Mouse (Mus musculus) gastrocnemius, postnatal 4 days (tissue): Measurements from ENCODE around the gene Brsk1. TPM values are rescaled to one million over a fixed set of nuclear protein-coding genes. Genes with fewer than 3 reads are reported as not detected.

Source experiments
- DNase-seq, 2 experiments: peaks; one replicate each; pipeline ENCODE4 v3.0.0; 2021 to 2022; ENCODE audit warnings: low spot score in 2 of 2, mixed read lengths in 2 of 2
- total RNA-seq, 2 experiments: library from RNA; stranded (reverse); gene quantifications; 2 replicates each; pipeline ENCODE4 v1.2.3; 2021

Gene Brsk1
- total RNA-seq, 2 experiments from 2014 or later, result 6.7 to 7.3 TPM

DNA sequence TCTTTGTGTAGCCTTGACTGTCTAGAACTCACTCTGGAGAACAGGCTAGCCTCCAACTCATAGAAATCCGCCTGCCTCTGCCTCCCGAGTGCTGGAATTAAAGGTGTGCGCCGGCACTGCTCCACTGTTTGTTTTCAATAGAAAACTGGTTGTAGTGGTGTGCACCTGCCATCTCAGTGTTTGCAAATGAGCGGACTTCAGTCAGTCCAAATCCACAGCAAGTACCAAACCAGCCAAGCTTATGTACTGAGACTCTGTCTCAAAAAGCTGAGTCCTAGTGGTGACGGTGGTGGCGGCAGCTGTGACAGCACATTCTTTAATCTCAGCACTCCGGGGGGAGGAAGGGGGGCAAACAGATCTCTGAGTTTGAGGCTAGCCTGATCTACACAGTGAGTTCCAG, 21.9 kb upstream of the Brsk1 start:
- DNase-seq, result no peak

DNA sequence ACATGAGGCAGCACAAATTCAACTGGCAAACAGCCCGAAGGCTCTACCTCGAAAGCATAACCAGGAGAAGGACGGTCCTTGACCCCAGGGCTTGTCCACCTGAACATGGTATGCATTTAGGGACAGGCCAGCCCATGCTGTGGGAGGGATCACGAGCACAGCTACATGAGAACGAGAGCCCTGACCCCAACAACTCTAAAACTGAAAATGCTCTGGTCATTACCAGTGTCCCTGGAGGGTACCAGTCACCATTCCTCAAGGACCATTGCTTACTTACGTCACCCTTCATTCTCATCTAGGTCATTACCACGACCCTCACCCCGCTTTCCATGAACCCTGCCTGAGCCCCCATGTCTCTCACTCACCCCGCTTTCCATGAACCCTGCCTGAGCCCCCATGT, 21.2 kb upstream of the Brsk1 start:
- DNase-seq, result no peak

DNA sequence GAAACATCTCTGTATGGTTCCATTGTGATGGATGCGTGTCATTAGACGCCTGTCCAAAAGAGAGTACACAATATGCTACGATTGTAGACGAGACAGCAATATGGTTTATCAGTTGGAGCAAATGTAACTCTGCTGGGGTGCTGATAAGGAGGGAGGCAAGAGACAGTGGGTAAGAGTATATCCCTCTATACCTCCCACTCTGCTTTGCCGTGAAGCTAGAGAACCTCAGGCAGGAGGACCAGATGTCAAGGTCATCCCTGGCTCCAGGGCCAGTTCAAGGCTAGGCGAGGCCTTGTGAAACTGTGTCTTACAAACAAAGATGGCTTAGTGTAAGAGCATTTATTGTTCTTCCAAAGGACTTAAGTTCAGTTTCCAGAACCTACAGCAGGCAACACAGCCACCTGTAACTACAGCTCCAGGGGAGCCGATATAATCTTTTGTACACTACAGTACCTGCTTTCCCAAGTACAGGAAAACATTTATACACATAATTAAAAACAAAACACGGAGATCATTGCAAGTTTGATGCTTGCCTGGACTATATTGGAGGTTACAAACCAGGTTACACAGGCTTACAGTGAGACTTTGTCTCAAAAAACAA, 19.6 kb upstream of the Brsk1 start:
- DNase-seq, result no peak

GRCm38 (mm10) chr7:4671956-4672355, 18.4 kb upstream of the Brsk1 start:
- DNase-seq, result no peak

GRCm38 (mm10) chr7:4674114-4674731, 16.2 kb upstream of the Brsk1 start:
- DNase-seq, result no peak

GRCm38 (mm10) chr7:4675200-4675599, 15.2 kb upstream of the Brsk1 start:
- DNase-seq, result no peak

GRCm38 (mm10) chr7:4683307-4683706, 7.1 kb upstream of the Brsk1 start:
- no peak for DNase-seq

GRCm38 (mm10) chr7:4684203-4684602, 6.2 kb upstream of the Brsk1 start:
- DNase-seq, result no peak

- DNase-seq, result peak; percentile 69 to 84
These were observed 5.6 kb upstream of the Brsk1 start, which contains the start of gene Hspbp1 for GRCm38 (mm10) chr7:4684632-4685417. TSS of gene Hspbp1 (minus strand) at chr7:4685068.

- no peak for DNase-seq
These were observed 698 bp downstream of the Brsk1 start for GRCm38 (mm10) chr7:4690951-4691653.

GRCm38 (mm10) chr7:4693004-4693403, 2.6 kb downstream of the Brsk1 start:
- DNase-seq, result no peak

GRCm38 (mm10) chr7:4702334-4702733, 11.9 kb downstream of the Brsk1 start:
- DNase-seq, result no peak

- no peak for DNase-seq
These were observed 12.8 kb downstream of the Brsk1 start for GRCm38 (mm10) chr7:4703195-4703594.

- peak in 1 of 2 experiments; percentile 44 for DNase-seq
These were observed 14.7 kb downstream of the Brsk1 start for GRCm38 (mm10) chr7:4705098-4705497.

DNA sequence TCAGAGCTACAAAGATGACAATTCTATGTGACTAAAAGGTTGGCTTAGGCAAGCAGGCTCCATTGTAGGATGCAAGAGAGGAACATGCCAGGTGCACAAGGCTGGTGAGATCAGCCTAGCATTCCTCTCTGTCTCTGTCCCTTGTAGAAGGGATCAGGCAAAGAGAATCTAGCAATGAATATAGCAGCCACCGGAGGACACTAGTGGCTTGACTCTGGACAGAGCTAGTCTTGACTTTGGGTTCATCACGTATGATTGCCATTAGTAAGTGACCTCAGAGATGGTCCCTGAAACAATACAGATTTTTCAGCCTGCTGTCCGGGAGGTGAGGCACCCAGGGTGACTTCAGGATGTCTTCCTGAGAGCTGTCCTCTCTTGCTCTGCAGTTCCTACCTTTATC, 22.2 kb downstream of the Brsk1 start:
- DNase-seq, result no peak

DNA sequence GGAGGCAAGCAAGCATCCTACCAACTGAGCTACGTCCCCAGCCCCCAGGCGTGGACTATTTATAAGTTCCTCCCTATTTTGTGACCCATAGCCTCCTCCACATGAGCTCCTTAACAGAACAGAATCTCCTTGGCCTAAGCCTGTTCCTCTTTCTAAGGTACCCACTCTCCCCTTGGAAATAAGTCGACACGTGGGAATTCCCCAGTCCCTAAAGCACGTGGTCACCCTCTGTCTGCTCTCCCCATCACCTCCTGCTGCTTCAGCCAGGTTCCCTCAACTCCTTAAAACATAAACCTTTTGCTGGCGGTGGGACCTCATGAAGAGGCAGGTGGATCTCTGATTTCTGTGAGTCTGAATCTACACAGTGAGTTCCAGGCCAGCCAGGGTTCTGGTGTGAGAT, 26.6 kb downstream of the Brsk1 start:
- no peak for DNase-seq

DNA sequence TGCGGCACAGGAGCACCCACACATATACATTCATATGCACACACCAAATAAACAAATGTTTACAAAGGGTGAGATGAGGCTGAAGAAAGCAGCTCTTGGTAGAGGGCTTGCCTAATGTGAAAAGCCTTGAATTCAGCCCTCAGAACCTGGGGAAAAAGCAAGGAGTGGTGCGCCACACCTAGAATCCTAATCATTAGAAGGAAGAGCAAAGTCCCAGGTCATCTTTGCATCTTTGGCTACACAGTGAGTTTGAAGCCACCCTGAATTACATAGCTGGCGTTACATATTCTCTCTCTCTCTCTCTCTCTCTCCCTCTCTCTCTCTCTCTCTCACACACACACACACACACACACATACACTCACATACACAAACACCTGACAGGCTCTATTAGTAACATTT, 28.9 kb downstream of the Brsk1 start:
- DNase-seq, result no peak

- DNase-seq, result no peak
These were observed 33.1 kb downstream of the Brsk1 start for GRCm38 (mm10) chr7:4723508-4723907.

DNA sequence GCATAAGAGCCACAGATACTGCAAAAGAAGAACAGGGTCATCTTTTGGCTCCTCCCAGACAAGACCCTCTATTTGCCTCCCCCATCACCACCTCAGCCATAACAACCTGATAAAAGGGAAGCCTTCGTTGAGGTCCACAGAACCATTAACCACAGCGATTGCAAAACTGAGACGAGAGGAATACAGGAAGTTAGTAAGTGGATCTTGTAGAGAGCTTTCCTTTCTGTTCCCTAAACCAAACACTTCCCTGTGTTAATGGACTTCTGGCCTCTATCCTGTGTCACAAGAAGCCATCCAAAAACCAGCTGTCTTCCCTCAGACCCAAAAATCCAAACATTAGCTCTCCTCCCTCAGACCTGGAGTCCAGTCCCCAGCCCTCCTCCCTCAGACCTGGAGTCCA, 34.0 kb downstream of the Brsk1 start:
- no peak for DNase-seq

GRCm38 (mm10) chr7:4725169-4725568, 34.8 kb downstream of the Brsk1 start, which contains the start of gene Tmem150b:
TSS of gene Tmem150b (minus strand) at chr7:4725249.
- DNase-seq, result no peak

GRCm38 (mm10) chr7:4731090-4731489, 40.7 kb downstream of the Brsk1 start:
- no peak for DNase-seq

DNA sequence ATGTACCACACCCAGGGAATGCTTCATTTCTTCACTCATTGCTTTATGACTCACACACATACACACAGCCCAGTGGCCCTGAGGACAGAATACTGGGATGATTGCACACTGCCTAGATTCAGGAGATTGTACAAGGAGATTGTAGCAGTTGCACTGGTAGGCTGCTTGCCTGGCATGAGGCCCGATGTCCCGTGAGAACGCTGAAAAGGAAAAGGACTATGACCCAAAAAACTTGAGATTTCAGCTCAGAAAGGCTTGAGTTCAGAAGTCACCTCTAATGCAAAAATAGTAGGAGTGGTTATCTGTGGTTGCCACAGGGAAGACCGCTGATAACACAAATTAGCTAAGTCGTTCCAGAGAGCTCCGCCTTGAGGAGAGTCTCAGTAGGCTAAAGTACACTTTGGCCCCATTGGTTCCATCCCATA, 42.6 kb downstream of the Brsk1 start:
- DNase-seq, result no peak
